Comparison of ENCODE assay signal across 11 mouse cellular contexts in genomic region chr5:57756726-57757424, GRCm38 (mm10). TPM values are rescaled to one million over a fixed set of nuclear protein-coding genes. Genes with fewer than 3 reads are reported as not detected.
DNase-seq lines count a peak whose midpoint lies in the region; ATAC-seq and TF ChIP-seq lines count a peak whose summit lies in the region.
"Had no signal": no experiment of that assay in that cellular context is flagged by ENCODE, and none has a peak within 500 bp of the region (broad histone marks: within the 10 kb centered on the region; RNA-seq: fewer than 3 reads in every experiment).

No protein-coding gene starts in this region.

- no peak overlapping the region for H3K4me2 ChIP-seq in kidney, postnatal 0 days (ENCODE audit: low read length)
- no peak overlapping the region for H3K4me2 ChIP-seq in embryonic facial prominence, embryonic 13.5 days
- H3K4me2 ChIP-seq in heart, embryonic 14.5 days (ENCODE audit: low read length), result no peak overlapping the region

- H3K4me1 ChIP-seq in kidney, postnatal 0 days (replicated peaks; ENCODE audit: insufficient read depth, low read length), result no peaks in the 10 kb centered on the region; the same call in 1 of the 2 replicates
- peaks cover 17% of the 10 kb centered on the region for H3K4me1 ChIP-seq in embryonic facial prominence, embryonic 13.5 days
- H3K4me1 ChIP-seq in heart, embryonic 14.5 days (ENCODE audit: control insufficient read depth in 2 of 2, insufficient read depth in 2 of 2, low read length in 2 of 2), result peaks cover 15 to 39% of the 10 kb centered on the region in 2 experiments

- H3K9ac ChIP-seq in kidney, postnatal 0 days (ENCODE audit: low read depth, low read length), result no peak overlapping the region
- H3K9ac ChIP-seq in embryonic facial prominence, embryonic 13.5 days, result no peak overlapping the region
- no peak overlapping the region for H3K9ac ChIP-seq in heart, embryonic 14.5 days (ENCODE audit: low read length)
- H3K9ac ChIP-seq: liver, embryonic 14.5 days had no signal

- H3K36me3 ChIP-seq in kidney, postnatal 0 days (ENCODE audit: insufficient read depth, low read length), result no peaks in the 10 kb centered on the region
- no peaks in the 10 kb centered on the region for H3K36me3 ChIP-seq in embryonic facial prominence, embryonic 13.5 days
- no peaks in the 10 kb centered on the region for H3K36me3 ChIP-seq in heart, embryonic 14.5 days (ENCODE audit: control insufficient read depth, insufficient read depth, low read length)

- no peak overlapping the region for H3K4me3 ChIP-seq in kidney, postnatal 0 days (replicated peaks; ENCODE audit: low read depth, low read length)
- H3K4me3 ChIP-seq in embryonic facial prominence, embryonic 13.5 days, result no peak overlapping the region
- no peak overlapping the region for H3K4me3 ChIP-seq in heart, embryonic 14.5 days (ENCODE audit: control insufficient read depth in 1 of 2, insufficient read depth in 1 of 2, low read depth in 1 of 2, low read length in 2 of 2)

- no peaks in the 10 kb centered on the region for H3K27me3 ChIP-seq in kidney, postnatal 0 days (ENCODE audit: insufficient read depth, low read length)
- no peaks in the 10 kb centered on the region for H3K27me3 ChIP-seq in embryonic facial prominence, embryonic 13.5 days
- no peaks in the 10 kb centered on the region for H3K27me3 ChIP-seq in heart, embryonic 14.5 days (ENCODE audit: control insufficient read depth, insufficient read depth, low read length)

- 49% methylated on average over 4 of the region's 4 CpGs for WGBS in kidney, postnatal 0 days
- 28% methylated on average over 4 of the region's 4 CpGs for WGBS in embryonic facial prominence, embryonic 13.5 days
- 34% methylated on average over 4 of the region's 4 CpGs for WGBS in heart, embryonic 14.5 days

- ATAC-seq in kidney, postnatal 0 days (replicated peaks; ENCODE audit: low FRiP score, low read depth), result 0 out of 2 replicates have a peak, but pooled peaks have one; percentile 7
- ATAC-seq in embryonic facial prominence, embryonic 13.5 days (ENCODE audit: insufficient number of reproducible peaks, insufficient read depth, low FRiP score, low TSS enrichment, low read depth), result no peak
- ATAC-seq in heart, embryonic 14.5 days (ENCODE audit: insufficient number of reproducible peaks, insufficient read depth, low FRiP score, low read depth), result no peak
- ATAC-seq: intestine, postnatal 0 days had no signal

- H3K27ac ChIP-seq in kidney, postnatal 0 days, result no peak overlapping the region
- peak overlapping the region; percentile 49; the same call in 1 of the 2 replicates for H3K27ac ChIP-seq in embryonic facial prominence, embryonic 13.5 days
- H3K27ac ChIP-seq in heart, embryonic 14.5 days (replicated peaks in 1 of 2; ENCODE audit: control insufficient read depth in 1 of 2, insufficient read depth in 1 of 2, low read depth in 2 of 2, low read length in 2 of 2), result peak overlapping the region; percentile 53 to 77; a peak in 3 of 4 replicates

- no peak for DNase-seq in kidney, postnatal 0 days (ENCODE audit: low spot score)
- DNase-seq in kidney, adult 8-10 months, result no peak
- peak; percentile 16 for DNase-seq in NIH3T3 (ENCODE audit: low read depth)
- no peak for DNase-seq in layer of hippocampus, adult 18-20 months (ENCODE audit: low spot score in 2 of 2)
- no peak for DNase-seq in spleen, postnatal 14 days (ENCODE audit: low spot score in 2 of 2)
- no peak for DNase-seq in ovary, postnatal 14 days (ENCODE audit: low spot score)
- DNase-seq: thymus, adult 18-20 months had no signal

- H3K9me3 ChIP-seq in kidney, postnatal 0 days (replicated peaks; ENCODE audit: low read length), result no peaks in the 10 kb centered on the region
- H3K9me3 ChIP-seq in embryonic facial prominence, embryonic 13.5 days, result no peaks in the 10 kb centered on the region
- no peaks in the 10 kb centered on the region for H3K9me3 ChIP-seq in heart, embryonic 14.5 days (ENCODE audit: control insufficient read depth, low read length)

- TF ChIP-seq CTCF in kidney, postnatal 0 days (IDR thresholded peaks at IDR 0.05; ENCODE audit: low read depth), result no peak

RNA-seq across cellular contexts. Expression of gene Pcdh7, which starts 39.1 kb away (rescaled TPM):
- polyA plus RNA-seq in kidney, postnatal 0 days (2015; fragmentation: Nextera tagmentation; extraction: Ambion mirVana), result 3.5 and 3.6 TPM in 2 replicates
- polyA plus RNA-seq in embryonic facial prominence, embryonic 13.5 days (2015; fragmentation: Nextera tagmentation; extraction: Ambion mirVana), result 14.3 and 14.7 TPM in 2 replicates
- 32.9 and 35.6 TPM in 2 replicates for polyA plus RNA-seq in heart, embryonic 14.5 days (2014; fragmentation: Nextera tagmentation; extraction: Ambion mirVana)
- 10 to 100 TPM; 57.1 to 58.3 TPM for total RNA-seq in layer of hippocampus, adult 18-20 months (2021)
